Mouse (Mus musculus): Measurements from ENCODE around the gene Cyp8b1. TPM values are rescaled to one million over a fixed set of nuclear protein-coding genes. Genes with fewer than 3 reads are reported as not detected.

The Cyp8b1 gene
- total and polyA plus RNA-seq, 2 experiments from 2014 or later = not detected

DNA sequence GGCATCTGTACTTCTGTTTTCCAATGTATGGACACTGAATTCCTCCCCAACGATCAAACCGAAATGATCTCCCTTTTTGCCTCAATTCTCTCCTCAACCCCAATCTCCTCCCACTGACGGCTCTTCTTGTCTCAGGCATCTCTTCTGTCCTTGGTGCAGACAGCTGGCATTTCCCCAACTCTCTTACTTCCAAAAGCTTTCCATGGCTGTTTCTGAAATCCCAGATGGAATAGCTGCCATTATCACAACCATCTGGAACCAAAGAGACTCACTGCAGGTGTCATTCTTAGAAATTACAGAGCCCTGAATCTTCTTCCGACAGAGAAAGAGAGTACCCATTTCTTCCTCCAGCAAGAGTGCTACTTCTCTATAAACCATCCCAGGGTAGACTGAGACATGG is 18.8 kb upstream of the Cyp8b1 start:
- no peak for TF ChIP-seq CTCF (IDR thresholded peaks at IDR 0.05; ENCODE audit: low read depth)
- Histone ChIP-seq H3K27me3 (ENCODE audit: insufficient read depth, low read length) (no peaks in the 10 kb centered on the region), H3K36me3 (ENCODE audit: insufficient read depth, low read length) (no peaks in the 10 kb centered on the region), H3K4me2 (ENCODE audit: low read depth, low read length) (no peak overlapping the region), H3K27ac (no peak overlapping the region), H3K4me3 (ENCODE audit: low read length) (no peak overlapping the region), H3K9me3 (ENCODE audit: low read length) (no peaks in the 10 kb centered on the region), H3K4me1 (ENCODE audit: insufficient read depth, low read length) (no peaks in the 10 kb centered on the region; the same call in 1 of the 2 replicates), H3K9ac (replicated peaks; ENCODE audit: low read length) (no peak overlapping the region)
- WGBS = 77% methylated on average over 4 of the region's 4 CpGs
- no peak for ATAC-seq
- no peak for DNase-seq (ENCODE audit: low spot score)

DNA sequence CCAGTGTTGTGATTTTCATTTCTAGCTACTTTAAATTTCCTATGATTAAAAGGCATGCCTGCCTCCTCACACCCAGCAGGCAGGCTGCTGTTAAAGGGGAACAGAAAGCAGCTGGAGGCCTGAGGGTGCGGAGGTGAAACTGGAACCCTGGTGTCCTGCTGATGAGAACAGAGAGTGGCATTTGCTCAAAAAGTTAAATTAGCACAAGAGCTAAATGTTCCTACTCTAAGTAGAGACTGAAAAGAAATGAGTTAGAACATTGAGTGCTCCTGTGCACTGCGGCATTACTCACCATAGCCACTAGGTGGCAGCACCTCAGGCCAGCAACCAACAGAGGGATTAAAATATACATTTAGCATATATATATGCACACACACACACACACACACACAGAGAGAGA is 12.4 kb upstream of the Cyp8b1 start:
- Histone ChIP-seq H3K9ac (replicated peaks; ENCODE audit: low read length) (no peak overlapping the region), H3K4me2 (ENCODE audit: low read depth, low read length) (no peak overlapping the region), H3K27ac (no peak overlapping the region), H3K4me1 (ENCODE audit: insufficient read depth, low read length) (no peaks in the 10 kb centered on the region), H3K4me3 (ENCODE audit: low read length) (no peak overlapping the region), H3K9me3 (ENCODE audit: low read length) (no peaks in the 10 kb centered on the region), H3K27me3 (ENCODE audit: insufficient read depth, low read length) (no peaks in the 10 kb centered on the region), H3K36me3 (ENCODE audit: insufficient read depth, low read length) (no peaks in the 10 kb centered on the region)
- DNase-seq (ENCODE audit: low spot score) (peak; percentile 65), ATAC-seq (0 out of 2 replicates have a peak, but pooled peaks have one; percentile 35)
- TF ChIP-seq CTCF (IDR thresholded peaks at IDR 0.05; ENCODE audit: low read depth) = peak; percentile 88
- WGBS = 29% methylated on average over 2 of the region's 2 CpGs

DNA sequence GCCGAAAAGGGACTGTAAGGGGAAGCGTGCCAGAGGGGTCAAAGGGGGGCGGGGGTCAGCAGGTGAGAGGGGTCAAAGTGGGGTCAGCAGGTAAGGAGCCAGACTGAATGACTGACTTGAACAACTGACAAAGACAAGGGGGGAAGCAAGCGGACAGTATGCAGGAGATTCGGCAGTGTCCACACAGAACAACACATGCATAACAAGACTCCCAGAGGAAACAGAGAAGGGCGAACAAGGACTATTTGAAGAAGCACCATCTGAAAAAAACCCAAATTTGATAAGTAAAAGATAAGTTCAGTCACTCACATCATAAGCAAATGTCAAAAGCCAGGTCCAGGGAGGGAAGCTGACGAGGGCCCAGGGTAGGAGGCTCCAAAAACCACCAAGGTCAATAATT is 11.6 kb upstream of the Cyp8b1 start:
- WGBS = 87% methylated on average over 7 of the region's 7 CpGs
- Histone ChIP-seq H3K4me1 (ENCODE audit: insufficient read depth, low read length) (no peaks in the 10 kb centered on the region), H3K36me3 (ENCODE audit: insufficient read depth, low read length) (no peaks in the 10 kb centered on the region), H3K4me3 (ENCODE audit: low read length) (no peak overlapping the region), H3K9me3 (ENCODE audit: low read length) (no peaks in the 10 kb centered on the region), H3K27me3 (ENCODE audit: insufficient read depth, low read length) (no peaks in the 10 kb centered on the region), H3K4me2 (ENCODE audit: low read depth, low read length) (no peak overlapping the region), H3K27ac (no peak overlapping the region), H3K9ac (replicated peaks; ENCODE audit: low read length) (no peak overlapping the region)
- ATAC-seq (no peak), DNase-seq (ENCODE audit: low spot score) (no peak)
- TF ChIP-seq CTCF (IDR thresholded peaks at IDR 0.05; ENCODE audit: low read depth) = no peak

DNA sequence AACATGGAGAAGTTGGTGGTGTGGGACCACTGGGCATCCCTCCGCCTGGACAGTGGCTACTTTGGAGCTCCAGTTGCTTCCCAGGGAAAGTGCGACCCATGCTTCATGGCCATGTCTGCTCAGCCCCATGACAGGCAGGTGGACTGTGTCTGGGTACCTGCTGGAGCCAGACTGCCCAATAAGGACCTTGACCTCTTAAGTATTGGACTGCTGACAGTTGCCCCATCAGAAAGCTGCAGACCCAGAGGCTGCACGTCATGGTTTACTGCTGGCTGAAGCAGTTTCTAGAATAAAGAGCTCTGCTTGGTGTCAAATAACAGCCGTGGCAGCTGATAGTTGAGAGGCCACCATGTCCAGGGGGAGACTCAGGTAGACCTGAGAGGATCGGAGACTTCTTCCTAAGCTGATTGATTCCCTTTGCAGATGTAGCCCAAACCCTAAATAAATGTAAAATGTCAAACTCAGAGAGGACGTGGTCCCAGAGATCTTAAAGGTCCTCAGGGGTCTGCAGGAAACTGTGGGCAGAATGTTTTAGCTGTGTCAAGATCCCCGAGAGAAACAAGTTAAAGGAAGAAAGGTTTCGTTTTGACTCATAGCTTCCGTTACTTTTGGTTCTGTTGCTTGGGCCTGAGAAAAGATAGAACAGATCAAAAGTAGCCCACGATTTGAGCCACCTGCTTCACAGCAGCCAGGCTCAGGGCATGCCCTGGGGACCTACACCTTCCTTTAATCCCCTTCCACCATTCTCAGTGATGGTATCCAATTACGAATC is 10.7 kb upstream of the Cyp8b1 start:
- 72% methylated on average over 11 of the region's 11 CpGs for WGBS
- ATAC-seq (no peak), DNase-seq (ENCODE audit: low spot score) (no peak)
- Histone ChIP-seq H3K36me3 (ENCODE audit: insufficient read depth, low read length) (no peaks in the 10 kb centered on the region), H3K9ac (replicated peaks; ENCODE audit: low read length) (no peak overlapping the region), H3K4me3 (ENCODE audit: low read length) (no peak overlapping the region), H3K27ac (no peak overlapping the region), H3K27me3 (ENCODE audit: insufficient read depth, low read length) (no peaks in the 10 kb centered on the region), H3K9me3 (ENCODE audit: low read length) (no peaks in the 10 kb centered on the region), H3K4me2 (ENCODE audit: low read depth, low read length) (no peak overlapping the region), H3K4me1 (ENCODE audit: insufficient read depth, low read length) (no peaks in the 10 kb centered on the region)
- no peak for TF ChIP-seq CTCF (IDR thresholded peaks at IDR 0.05; ENCODE audit: low read depth)

DNA sequence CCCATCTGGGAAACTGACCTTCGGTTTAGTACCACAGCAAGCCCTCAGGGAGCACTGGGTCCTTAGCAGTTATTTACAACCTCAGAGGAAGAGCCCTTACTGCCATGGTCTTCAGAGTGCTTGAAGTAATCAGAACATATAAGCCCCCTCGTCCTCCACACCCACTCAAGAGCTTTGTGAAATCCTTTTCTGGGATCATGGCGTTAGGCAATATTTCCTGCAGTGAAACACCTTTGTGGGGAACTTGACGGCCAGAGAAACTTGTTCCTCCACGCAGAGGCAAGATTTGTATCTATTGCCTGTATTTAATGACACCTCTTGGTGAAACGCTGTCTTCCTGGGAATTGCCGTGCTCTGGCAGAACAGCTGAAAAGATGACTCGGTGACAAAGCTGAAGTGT is 9.9 kb upstream of the Cyp8b1 start:
- no peak overlapping the region for H3K4me2 ChIP-seq (ENCODE audit: low read depth, low read length)
- TF ChIP-seq CTCF (IDR thresholded peaks at IDR 0.05; ENCODE audit: low read depth) = no peak
- ATAC-seq = no peak
- no peaks in the 10 kb centered on the region for H3K4me1 ChIP-seq (ENCODE audit: insufficient read depth, low read length)
- H3K9ac ChIP-seq (replicated peaks; ENCODE audit: low read length) = no peak overlapping the region
- H3K9me3 ChIP-seq (ENCODE audit: low read length) = no peaks in the 10 kb centered on the region
- no peak overlapping the region for H3K4me3 ChIP-seq (ENCODE audit: low read length)
- no peaks in the 10 kb centered on the region for H3K36me3 ChIP-seq (ENCODE audit: insufficient read depth, low read length)
- H3K27me3 ChIP-seq (ENCODE audit: insufficient read depth, low read length) = no peaks in the 10 kb centered on the region
- DNase-seq (ENCODE audit: low spot score) = no peak
- WGBS = 76% methylated on average over 8 of the region's 8 CpGs
- no peak overlapping the region for H3K27ac ChIP-seq

DNA sequence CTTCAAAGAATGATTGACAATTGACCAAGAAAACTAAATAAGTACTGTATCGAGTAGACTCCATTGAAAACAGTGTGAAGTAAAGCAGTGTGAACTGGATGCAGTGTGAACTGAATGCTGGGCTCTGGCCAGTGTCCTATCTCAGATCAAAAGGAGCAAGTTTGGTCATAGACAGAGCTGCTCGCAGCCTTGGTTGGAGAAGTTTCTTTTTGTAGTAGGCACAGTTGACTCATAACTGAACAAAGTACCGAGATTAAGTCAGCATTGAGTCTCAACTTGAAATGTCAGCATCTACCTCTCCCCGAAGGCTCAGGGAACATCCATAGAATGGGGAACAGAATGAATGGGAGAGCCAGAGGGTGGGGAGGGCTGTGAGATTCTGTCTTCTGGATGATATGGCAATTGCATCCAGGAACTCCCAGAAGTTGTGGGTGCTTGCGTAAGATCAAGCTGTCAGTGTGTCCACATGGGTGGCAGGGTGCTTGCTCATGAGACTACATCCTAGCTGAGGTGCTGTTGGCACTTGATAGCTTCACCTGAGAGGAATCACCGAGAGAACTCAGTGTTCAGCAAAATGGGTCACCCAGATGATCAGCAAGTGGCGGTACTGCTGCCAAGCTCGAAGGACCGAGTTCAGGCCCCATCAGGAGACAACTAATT is 8.9 kb upstream of the Cyp8b1 start:
- H3K4me2 ChIP-seq (ENCODE audit: low read depth, low read length) = no peak overlapping the region
- no peak overlapping the region for H3K27ac ChIP-seq
- no peak overlapping the region for H3K4me3 ChIP-seq (ENCODE audit: low read length)
- H3K36me3 ChIP-seq (ENCODE audit: insufficient read depth, low read length) = no peaks in the 10 kb centered on the region
- no peaks in the 10 kb centered on the region for H3K27me3 ChIP-seq (ENCODE audit: insufficient read depth, low read length)
- no peak for ATAC-seq
- H3K9me3 ChIP-seq (ENCODE audit: low read length) = no peaks in the 10 kb centered on the region
- no peak for DNase-seq (ENCODE audit: low spot score)
- no peak for TF ChIP-seq CTCF (IDR thresholded peaks at IDR 0.05; ENCODE audit: low read depth)
- H3K4me1 ChIP-seq (ENCODE audit: insufficient read depth, low read length) = no peaks in the 10 kb centered on the region
- 90% methylated on average over 9 of the region's 9 CpGs for WGBS
- no peak overlapping the region for H3K9ac ChIP-seq (replicated peaks; ENCODE audit: low read length)

DNA sequence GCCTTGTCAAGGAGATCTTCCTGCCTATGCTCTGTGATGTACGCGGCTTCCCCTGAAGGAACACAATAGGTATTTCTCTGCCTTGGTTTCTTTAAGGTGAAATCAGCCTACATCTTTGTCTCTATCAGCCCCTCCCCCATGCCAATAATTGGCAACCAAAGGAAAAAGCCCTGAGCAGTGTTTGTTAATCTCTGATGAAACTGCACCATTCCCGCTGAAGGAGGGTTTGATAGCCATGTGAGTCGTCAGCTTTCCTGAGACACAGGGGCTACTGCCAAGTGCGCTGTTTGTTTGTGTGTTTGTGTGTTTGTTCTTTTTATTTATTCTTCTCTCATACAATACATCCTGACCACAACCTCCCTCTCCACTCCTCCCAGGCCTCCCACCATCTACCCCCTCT is 7.8 kb upstream of the Cyp8b1 start:
- no peak overlapping the region for H3K4me3 ChIP-seq (ENCODE audit: low read length)
- H3K27ac ChIP-seq = no peak overlapping the region
- H3K36me3 ChIP-seq (ENCODE audit: insufficient read depth, low read length) = no peaks in the 10 kb centered on the region
- DNase-seq (ENCODE audit: low spot score) (no peak), ATAC-seq (no peak)
- no peak for TF ChIP-seq CTCF (IDR thresholded peaks at IDR 0.05; ENCODE audit: low read depth)
- no peaks in the 10 kb centered on the region for H3K9me3 ChIP-seq (ENCODE audit: low read length)
- no peak overlapping the region for H3K9ac ChIP-seq (replicated peaks; ENCODE audit: low read length)
- H3K27me3 ChIP-seq (ENCODE audit: insufficient read depth, low read length) = no peaks in the 10 kb centered on the region
- no peak overlapping the region for H3K4me2 ChIP-seq (ENCODE audit: low read depth, low read length)
- no peaks in the 10 kb centered on the region for H3K4me1 ChIP-seq (ENCODE audit: insufficient read depth, low read length)
- 61% methylated on average over 5 of the region's 5 CpGs for WGBS
